Mouse (Mus musculus) thymus, postnatal 36 days (tissue): ENCODE data around the gene Mief2.

Experiments used
- DNase-seq, 2 experiments: peaks; one replicate each; pipeline ENCODE4 v3.0.0; 2022; ENCODE audit warnings: mixed read lengths in 2 of 2

Mief2 gene

DNA sequence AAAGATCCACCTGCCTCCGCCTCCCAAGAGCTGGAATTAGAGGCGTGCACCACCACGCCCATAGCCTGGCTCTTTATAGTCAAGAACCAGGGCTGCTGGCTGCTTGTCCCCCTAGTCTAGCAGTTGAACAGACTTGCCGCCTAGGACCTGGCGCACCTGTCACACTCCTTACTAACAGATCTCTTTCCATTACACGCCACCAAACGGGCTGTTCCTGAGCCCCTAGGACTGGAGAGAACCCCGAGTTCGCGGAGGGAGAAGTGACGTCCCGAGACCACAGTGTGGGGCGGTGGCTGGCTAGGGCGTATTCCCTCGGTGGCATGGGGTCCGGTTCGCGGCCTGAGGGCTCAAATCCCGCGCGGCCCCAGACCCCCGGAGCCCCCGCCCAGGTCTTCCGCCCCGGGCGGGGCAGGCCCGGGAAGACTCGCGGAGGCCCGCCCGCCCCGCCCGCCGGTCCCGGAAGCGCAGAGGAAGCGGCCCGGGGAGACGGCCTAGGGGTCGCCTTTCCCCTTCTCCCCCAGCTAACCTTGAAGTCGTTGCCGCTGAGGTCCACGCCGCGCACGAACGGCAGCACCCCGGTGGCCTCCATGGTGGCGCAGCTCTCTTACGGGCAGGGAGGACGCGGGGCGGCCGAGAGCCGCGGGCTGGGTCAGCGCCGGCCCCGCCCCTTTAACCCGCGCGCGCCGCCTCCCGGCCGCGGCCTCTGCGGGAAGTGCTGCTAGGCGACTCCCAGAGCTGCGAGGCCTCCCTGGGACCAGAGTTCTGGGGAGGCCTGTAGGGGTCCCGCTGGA, 1.4 kb upstream of the Mief2 start, which contains the start of gene Flii:
Gene Flii, minus strand, starts transcription at position 663 of the 791 bp plus-strand sequence.
- DNase-seq = peak; percentile 83 to 85

DNA sequence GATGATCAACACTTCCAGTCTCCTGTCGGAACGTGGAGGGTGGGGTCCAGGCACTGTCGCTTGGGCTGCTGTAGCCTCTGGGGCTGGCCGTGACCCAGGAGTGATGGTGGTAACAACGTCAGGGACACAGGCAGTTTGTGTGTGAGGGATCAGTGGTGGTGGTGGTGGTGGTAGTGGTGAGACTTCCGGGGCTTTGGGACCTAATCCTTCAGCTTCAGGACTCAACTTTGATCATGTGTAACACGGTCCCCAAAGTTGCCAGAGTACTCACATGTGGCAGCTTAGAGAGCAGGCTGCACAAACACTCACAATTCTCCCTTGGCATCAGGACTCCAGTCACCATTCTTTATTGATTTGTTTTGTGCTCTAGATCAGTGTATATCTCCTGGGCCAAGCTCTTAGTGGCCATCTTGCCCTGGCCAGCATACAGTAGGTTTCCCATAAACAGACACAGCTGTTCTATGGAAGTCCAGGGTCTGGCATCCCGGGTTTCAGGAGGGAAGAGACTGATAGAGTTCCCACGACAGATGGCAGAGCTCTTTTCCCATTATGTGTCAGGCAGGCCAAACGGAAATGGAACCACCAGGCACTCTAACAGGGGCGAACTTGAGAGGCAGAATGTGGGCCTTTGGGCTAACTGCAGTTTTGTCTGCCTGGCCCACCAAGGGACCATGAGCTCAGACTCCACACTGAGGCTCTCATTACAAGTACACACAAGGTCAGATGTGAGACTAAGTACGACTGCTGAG, 632 bp upstream of the Mief2 start:
- no peak for DNase-seq

DNA sequence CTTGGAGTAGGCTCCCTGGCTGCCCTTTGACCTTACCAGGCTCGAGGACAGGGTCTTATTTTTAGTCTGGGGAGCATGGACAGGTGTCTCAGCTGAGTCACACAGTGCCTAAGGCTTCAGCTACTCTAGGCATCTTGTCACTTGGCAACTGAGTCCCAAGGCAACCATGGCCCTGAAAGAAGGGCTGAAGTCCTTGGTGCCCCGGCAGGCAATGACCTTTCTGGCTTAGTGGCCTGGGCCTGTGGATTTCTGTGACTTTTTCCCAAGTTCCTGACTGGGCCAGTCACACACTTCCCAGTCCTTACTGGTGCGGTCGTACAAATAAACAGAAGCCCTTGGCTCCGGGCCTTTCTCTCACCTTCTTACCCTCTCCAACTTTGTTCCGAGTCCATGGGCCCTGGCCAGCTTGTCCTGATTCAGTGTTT, 1.0 kb downstream of the Mief2 start:
- no peak for DNase-seq

DNA sequence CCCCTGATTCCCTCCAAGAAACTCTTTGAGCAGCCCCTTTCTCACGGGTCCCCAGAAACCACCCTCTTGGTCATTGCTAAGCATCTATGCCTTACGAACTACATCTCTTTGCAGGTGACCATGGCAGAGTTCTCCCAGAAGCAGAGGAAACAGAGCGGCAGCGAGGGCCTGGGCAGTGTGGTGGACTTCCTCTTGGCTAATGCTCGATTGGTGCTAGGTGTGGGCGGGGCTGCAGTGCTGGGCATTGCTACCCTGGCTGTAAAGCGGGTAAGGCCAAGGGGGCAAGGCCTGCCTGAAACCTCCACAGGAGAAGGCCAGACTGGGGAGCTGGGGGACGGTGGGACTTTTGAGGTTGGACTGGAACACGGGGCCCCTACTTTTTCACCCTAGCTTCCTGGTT, 2.0 kb downstream of the Mief2 start:
- no peak for DNase-seq

DNA sequence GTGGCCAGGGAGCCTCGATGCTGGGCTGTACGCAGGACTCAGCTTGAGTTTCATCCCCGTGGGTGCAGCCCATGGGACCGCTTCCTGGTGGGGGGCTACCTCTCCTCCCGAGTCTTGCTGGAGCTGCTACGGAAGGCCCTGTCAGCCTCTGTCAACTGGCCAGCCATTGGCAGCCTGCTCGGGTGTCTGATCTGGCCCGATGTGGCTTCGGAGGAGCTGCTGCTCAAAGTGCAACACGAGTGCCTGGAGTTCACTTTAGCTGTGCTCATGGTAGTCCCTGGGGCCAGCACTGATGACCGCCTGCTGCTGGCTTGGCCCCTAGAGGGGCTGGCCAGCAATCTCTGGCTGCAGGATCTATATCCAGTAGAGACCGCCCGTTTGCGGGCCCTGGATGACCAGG, 3.1 kb downstream of the Mief2 start:
- DNase-seq = no peak

DNA sequence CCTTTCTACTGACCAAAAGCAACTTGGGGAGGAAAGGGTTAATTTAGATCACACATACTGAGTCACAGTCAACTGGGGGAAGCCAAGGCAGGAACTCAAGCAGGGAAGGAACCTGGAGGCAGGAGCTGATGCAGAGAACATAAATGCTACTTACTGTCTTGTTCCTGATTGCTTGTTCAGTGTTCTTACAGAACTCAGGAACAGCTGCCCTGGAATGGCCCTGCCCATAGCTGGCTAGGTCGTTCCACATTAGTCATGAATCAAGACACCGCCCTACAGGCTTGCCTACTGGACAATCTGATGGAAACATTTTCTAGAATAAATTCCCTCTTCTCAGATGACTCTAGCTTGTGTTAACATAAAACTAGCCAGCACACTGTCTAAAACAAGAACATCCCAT, 6.0 kb downstream of the Mief2 start:
- DNase-seq = no peak

DNA sequence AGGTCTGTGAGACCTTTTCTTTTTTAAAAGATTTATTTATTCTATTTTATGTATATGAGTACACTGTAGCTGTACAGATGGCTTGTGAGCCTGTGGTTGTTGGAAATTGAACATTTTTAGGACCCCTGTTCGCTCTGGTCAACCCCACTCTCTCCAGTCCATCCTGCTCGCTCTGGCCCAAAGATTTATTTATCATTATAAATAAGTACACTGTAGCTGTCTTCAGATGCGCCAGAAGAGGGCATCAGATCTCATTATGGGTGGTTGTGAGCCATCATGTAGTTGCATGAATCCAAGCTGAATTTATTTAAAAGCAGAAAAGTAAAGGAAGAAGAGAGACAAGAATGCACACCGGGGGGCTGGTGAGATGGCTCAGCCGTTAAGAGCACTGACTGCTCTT, 7.0 kb downstream of the Mief2 start:
- DNase-seq = no peak

DNA sequence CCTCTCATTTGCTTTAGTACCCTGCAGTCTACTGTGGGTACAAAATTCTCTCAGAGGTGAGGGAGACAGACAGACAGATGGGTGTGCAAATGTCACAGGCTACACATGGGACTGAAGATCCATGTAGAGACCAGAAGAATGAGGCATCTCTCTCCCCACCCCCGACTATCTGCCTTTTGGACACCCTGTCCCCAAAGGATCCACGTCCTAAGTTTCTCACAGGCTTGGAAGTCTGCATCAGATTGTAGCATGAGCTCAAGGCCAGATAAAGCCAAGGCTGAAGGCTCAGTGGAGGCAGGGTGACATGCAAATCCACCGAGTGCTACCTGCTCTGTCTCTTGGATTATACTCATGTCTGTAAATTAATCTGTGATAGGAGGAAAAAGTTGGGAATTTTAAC, 8.3 kb downstream of the Mief2 start:
- DNase-seq = no peak

DNA sequence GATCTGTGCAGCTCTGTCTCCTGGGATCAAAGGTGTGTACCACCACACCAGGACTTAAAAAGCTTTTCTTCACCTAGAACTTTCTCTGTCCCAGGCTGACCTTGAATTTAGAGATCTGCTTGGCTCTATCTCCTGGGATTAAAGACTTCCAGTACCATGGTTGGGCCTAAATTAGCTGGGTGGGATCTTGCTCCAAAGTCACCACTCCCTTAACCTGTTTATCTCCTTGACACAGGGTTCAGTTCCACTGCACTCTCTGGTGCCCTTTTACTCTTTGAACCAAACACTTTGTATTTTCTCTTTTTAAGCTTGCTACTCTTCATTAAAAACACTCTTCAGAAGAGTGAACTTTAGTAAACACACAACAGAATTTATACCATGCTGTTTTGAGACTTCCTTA, 9.3 kb downstream of the Mief2 start:
- DNase-seq = no peak

DNA sequence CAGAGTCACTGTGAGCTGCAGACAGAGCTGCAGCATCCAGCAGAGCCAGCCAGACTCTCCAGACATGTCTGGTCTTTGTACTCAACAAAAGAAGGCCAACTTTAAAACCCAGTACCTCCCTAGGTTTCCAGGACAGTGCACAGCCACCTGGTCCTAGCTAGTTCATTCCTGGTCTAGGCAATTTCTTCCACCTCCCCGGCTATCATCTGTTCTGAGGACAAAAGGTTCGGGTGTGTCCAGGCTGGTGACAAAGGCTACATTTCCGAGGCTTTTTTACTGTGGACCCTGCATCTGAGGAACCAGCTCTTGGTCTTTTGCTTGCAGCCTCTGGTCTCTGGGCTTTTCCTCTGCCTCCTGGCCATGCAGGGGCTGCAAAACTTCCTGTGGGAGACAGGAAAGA, 12.1 kb downstream of the Mief2 start:
- DNase-seq = no peak

DNA sequence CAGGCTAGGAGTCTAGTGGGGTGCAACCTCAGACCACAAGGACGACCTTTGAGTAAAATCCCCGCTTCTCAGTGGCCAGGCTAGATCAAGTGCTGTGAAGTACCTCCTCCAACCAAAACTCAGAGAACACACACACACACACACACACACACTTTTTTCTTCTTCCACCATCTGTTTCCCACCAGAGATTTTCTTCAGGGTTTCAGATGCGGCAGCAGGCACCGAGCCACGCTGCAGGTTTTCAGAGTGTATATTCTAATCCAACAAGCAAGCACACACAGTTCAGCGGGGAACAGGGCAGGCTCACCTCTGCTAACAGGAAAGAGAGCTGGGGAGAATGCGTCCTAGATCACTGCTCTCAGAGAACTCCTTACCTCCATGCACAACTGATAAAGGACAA, 27.4 kb downstream of the Mief2 start:
- no peak for DNase-seq

DNA sequence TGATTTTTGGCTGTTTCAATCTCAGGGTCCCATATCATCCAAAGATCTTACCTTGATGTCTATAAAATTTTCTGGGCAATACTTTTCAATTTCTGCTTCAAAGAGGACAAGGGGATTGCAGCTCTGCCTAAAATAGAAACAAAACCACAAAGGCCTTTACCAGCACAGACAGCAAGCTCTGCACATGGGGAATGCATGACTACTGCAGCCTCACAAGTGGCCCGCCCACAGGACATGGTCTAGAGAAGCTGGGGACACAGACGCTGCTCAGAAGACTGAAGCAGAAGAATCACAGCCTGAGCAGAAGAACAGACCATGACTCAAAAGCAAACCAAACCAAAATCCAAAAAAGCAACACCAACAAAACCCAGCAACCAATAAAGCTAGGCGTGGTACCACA, 33.5 kb downstream of the Mief2 start:
- no peak for DNase-seq

DNA sequence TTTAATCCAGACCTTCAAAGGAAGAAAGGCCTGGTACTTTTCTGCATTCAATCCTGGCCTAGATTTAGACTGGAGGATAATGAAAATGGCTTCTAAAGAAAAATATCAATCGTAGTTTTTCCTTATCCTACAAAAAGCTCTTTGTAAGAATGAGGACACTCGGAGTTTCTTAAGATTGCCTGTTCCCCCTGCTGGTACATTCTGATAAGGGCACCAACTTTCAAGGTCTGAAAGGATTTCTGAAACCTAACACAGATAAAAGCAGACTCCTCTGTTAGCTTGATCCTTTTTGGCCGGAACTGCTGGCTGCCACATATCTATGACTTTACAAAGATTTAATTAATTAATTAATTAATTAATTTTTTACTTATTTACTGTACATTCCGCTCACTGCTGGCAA, 38.8 kb downstream of the Mief2 start:
- no peak for DNase-seq

DNA sequence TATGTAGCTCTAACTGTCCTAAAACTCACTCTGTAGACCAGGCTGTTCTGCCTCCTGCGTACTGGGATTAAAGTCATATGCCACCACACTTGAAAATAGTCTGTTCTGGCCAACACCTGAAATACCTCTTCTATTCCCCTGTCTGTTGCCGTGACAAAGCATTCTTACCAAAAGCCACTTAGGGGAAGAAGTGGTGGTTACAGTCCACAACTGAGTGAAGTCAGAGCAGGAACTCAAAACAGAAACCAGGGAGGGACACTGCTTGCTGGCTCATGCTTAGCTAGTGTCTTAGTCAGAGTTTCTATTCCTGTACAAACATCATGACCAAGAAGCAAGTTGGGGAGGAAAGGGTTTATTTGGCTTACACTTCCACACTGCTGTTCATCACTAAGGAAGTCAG, 41.1 kb downstream of the Mief2 start:
- DNase-seq = no peak

DNA sequence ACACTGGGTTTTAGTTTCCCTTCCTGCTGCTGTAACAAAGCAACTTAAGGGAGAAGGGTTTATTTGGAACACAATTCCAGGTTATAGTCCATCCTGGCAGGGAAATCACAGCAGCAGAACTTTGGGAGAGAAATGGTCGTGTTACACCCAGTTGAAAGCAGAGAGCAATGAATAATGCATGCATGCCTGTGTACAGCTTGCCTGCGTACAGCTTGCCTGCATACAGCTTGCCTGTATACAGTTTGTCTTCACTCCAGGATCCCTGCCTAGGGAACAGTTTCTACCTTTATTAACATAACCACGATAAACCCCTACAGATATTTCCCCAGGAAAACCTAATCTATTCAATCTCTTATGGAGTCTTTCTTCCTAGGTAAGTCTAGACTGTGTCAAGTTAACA, 42.6 kb downstream of the Mief2 start:
- DNase-seq = no peak

DNA sequence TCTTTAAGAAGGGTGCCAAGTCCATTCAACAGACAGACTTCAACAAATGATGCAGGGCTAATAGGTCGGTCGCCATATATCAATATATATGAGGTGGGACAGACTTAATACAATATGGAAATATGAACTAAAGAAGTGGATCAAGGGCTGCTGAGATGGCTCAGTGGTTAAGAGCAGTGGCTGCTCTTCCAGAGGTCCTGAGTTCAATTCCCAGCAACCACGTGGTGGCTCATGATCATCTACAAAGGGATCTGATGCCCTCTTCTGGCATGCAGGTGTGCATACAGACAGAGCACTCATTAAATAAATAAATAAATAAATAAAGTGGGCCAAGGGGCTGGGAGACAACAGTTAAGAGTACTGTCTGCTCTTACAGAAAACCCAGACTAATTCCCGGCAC, 44.0 kb downstream of the Mief2 start:
- no peak for DNase-seq

DNA sequence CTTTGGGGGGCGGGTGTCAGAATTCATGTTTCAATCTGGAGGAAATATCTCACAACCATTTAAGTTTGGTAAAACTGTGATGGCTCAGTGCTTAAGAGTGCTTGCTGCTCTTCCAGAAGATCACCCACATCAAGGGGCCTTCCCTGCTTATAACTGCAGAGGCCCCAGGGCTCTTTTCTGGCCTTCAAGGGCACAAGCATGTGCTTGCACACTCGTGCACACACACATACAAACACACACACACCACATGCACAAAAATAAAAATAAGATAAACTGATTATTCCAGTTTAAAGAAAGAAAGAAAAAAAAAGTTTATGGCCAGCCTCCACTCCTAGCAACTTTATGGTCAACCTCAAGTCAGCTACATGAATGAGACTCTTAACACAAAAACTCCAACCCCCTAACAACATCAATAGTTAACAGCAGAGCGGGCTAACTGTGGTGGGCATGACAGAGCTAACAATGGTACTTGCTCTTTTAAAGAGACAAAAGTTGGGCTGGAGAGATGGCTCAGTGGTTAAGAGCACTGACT, 46.0 kb downstream of the Mief2 start:
- DNase-seq = no peak

DNA sequence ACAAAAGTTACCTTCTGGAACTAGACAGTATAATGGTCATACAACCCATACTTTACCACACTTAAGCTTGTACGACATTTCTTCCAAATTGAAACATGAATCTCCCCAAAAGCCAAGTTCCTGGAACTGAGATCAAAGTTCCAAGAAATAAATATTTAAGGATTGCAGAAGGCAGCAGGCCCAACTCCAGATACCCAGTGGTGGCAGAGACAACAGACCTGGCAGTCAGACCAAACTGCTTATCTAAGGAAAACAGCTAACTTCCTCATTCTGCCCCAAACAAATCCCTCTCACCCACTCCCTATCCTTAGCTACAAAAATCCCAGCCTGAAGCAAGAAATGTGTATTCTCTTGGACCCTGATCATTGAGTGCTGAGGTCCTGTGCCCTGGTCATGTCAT, 46.6 kb downstream of the Mief2 start:
- no peak for DNase-seq

DNA sequence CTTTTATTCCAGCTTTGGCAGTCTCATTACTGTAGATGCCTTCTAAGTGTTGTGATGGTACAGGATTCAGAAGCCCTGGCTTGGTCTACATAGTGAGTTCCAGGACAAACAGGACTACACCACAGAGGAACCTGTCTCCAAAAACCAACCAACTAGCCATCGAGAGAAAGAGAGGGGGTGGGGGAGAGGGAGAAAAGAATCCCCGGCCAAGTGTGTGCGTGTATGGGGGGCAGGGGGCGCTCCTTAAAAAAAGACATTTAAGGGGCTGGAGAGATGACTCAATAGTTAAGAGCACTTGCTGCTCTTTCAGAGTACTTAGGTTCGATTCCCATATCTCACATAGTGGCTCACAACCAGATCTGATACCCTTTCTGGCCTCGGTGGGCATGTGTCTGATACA, 47.4 kb downstream of the Mief2 start:
- DNase-seq = no peak

DNA sequence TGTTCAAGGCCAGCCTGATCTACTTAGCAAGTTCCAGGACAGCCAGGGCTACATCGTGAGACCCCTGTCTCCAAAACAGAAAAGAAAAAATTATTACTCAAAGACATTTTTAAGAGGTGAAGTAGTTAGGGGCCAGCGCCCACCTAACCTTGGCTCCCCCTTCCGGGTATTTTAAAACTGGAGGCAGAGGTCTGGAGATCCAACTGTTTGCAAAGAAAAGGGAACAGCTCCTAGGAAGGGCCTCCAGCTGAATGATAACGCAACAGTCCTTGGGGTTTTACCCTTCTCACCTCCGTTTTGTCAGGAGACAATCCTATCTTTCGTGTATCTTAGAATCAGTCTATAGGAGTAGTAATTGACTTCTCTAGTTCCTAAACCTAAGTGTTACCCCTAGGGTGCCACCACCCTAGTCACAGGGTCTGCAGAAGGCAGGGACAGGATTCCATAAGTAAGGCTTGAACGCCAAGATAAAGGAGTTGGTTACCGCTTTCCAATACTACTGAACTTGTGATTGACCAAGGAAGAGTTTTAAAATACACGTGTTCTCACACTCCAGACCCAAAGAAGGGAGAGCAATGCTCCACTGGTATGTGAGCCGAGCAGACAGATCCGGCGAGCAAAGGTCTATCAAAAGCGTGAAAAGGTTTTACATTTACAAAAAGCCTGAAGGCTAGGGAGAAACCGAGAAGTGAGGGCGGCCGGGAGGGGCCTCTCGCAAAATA, 48.1 kb downstream of the Mief2 start:
- no peak for DNase-seq

DNA sequence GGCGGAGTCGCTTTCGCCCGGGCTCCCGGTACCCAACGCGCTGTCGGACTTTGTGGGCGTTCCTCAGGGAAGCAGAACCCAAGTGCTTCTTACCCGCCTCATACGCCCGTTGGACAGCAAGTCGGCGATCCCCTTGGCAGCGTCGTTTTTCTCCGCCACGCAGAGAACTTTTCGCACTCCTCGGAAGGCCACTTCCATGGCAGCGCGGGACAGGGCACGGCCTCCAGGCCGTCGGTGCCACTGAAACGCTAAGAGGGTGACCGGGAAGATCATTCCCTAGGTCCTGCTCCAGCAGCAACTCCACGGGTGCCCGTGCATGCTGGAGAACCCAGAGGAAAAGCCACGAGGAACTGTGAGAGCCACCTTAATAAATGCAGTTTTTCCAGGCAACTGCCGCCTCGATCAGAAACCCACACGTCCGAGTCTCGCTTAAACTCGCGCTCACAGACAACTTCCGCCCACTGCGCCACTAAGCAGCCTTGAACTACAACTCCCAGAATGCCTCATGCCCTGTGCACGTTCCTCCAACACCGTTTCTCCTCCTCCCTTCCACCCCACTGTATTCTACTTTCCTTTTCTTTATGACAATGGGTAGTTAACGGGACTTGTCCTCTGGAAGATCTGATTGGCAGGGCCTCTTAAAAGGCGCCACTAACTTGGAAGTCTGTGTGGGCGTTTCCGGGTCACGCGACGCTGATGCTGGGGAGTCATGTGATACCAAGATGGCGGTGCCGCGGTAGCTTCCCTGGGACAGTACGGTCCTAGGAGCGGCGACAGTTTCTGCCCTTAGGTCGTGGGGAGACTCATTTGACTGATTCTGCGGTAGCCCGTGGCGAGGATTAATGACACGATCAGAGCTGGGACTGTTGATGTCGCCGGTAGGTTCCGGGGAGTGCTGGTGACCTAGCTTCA, 48.9 kb downstream of the Mief2 start, which contains the start of the genes Top3a and Smcr8:
Gene Top3a, minus strand, starts transcription at position 537 of the 912 bp plus-strand sequence.
Gene Smcr8, plus strand, starts transcription at position 696 of the 912 bp plus-strand sequence.
- peak; percentile 79 to 81 for DNase-seq

DNA sequence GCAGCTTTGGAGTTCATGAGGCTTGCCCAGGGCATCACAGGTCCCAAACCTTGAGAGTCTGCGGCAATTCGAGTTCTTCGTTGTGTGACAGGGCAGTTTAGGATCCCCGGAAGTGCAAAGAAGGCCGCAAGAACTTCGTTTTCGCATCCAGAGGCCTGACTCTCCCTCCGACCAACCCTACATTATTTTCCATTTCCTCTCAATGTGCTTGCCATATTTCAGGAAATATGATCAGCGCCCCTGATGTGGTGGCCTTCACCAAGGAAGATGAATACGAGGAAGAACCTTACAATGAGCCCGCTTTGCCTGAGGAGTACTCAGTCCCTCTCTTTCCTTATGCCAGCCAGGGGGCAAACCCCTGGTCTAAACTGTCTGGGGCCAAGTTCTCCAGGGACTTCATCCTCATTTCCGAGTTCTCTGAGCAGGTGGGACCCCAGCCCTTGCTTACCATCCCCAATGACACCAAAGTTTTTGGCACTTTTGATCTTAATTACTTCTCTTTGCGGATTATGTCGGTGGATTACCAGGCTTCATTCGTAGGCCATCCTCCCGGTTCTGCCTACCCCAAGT, 49.7 kb downstream of the Mief2 start:
- DNase-seq = no peak
